Mouse (Mus musculus) CD8-positive naive resting alpha-beta T cell, adult 57 days (primary cell): ENCODE results near the gene Gm8857. TPM values are rescaled to one million over a fixed set of nuclear protein-coding genes. Genes with fewer than 3 reads are reported as not detected.

ENCODE experiments used
- total RNA-seq: library from RNA; stranded (reverse); gene quantifications from one replicate; pipeline ENCODE4 v1.2.4, GENCODE M21; 2023

Gene Gm8857
- not detected for total RNA-seq

GRCm38 (mm10) chr5:10947505-10947904, at the start of gene Gm8857, which contains the start of gene Gm8871:
TSS of gene Gm8857 (plus strand) at chr5:10947807.
TSS of gene Gm8871 (plus strand) at chr5:10947805.

Other genes starting within 250 kb of the Gm8857 start
- not detected for gene Gm8871, start within 50 bp of the Gm8857 start, total RNA-seq
- not detected for gene Gm8879, start 179.8 kb downstream of the Gm8857 start, total RNA-seq
- not detected for gene Gm5861, start 235.3 kb downstream of the Gm8857 start, total RNA-seq